Mouse (Mus musculus) layer of hippocampus, postnatal 10 days (tissue): Measurements from ENCODE around the gene Msl2. TPM values are rescaled to one million over a fixed set of nuclear protein-coding genes. Genes with fewer than 3 reads are reported as not detected.
A peak's percentile ranks its signal among the peaks of the same experiment; 100 is the strongest.

Experiments
- DNase-seq, 2 experiments: peaks; one replicate each; pipeline ENCODE4 v3.0.0; 2021; ENCODE audit warnings: low spot score in 2 of 2
- long read RNA-seq: library from polyadenylated mRNA; stranded (forward); transcript quantifications from one replicate; pipeline ENCODE4 v2.0.0, GENCODE M21; 2023
- total RNA-seq, 2 experiments: library from RNA; stranded (reverse); gene quantifications; 2 replicates each; pipeline ENCODE4 v1.2.3; 2021

The Msl2 gene
- 10 to 100 TPM; 56.7 to 58.4 TPM for total RNA-seq
- long read RNA-seq, partial matches to known transcripts, result 0 of 3 reads
- long read RNA-seq, other reads (novel, unspliced or antisense), result 3 of 3 reads

- DNase-seq, result no peak
These were observed at the start of gene Msl2 for GRCm38 (mm10) chr9:101073987-101074331. Gene Msl2, plus strand, starts transcription at chr9:101074101.

- no peak for DNase-seq
These were observed 40.0 kb upstream of the Msl2 start for GRCm38 (mm10) chr9:101033761-101034447.

GRCm38 (mm10) chr9:101034448-101035098, 39.3 kb upstream of the Msl2 start, which contains the start of gene Pccb:
Gene Pccb, minus strand, starts transcription at chr9:101034898.
- DNase-seq, result peak; percentile 96 to 98

- no peak for DNase-seq
These were observed 37.9 kb upstream of the Msl2 start for GRCm38 (mm10) chr9:101035836-101036596.

- DNase-seq, result no peak
These were observed 37.0 kb upstream of the Msl2 start for GRCm38 (mm10) chr9:101036876-101037275.

- no peak for DNase-seq
These were observed 36.5 kb upstream of the Msl2 start for GRCm38 (mm10) chr9:101037396-101037795.

GRCm38 (mm10) chr9:101038634-101039033, 35.3 kb upstream of the Msl2 start:
- DNase-seq, result no peak

- DNase-seq, result no peak
These were observed 32.4 kb upstream of the Msl2 start for GRCm38 (mm10) chr9:101041508-101041907.

- DNase-seq, result no peak
These were observed 31.7 kb upstream of the Msl2 start for GRCm38 (mm10) chr9:101042249-101042648.

GRCm38 (mm10) chr9:101045710-101046338, 28.1 kb upstream of the Msl2 start:
- no peak for DNase-seq

GRCm38 (mm10) chr9:101052007-101052406, 21.9 kb upstream of the Msl2 start:
- DNase-seq, result no peak

- DNase-seq, result no peak
These were observed 21.2 kb upstream of the Msl2 start for GRCm38 (mm10) chr9:101052691-101053090.

- no peak for DNase-seq
These were observed 20.6 kb upstream of the Msl2 start for GRCm38 (mm10) chr9:101053279-101053678.

- DNase-seq, result no peak
These were observed 16.7 kb upstream of the Msl2 start for GRCm38 (mm10) chr9:101057156-101057555.

GRCm38 (mm10) chr9:101061035-101061434, 12.9 kb upstream of the Msl2 start:
- no peak for DNase-seq

GRCm38 (mm10) chr9:101062253-101062780, 11.6 kb upstream of the Msl2 start:
- no peak for DNase-seq

- no peak for DNase-seq
These were observed 8.8 kb upstream of the Msl2 start for GRCm38 (mm10) chr9:101065076-101065602.

- DNase-seq, result no peak
These were observed 4.1 kb upstream of the Msl2 start for GRCm38 (mm10) chr9:101069781-101070180.

- no peak for DNase-seq
These were observed 1.4 kb upstream of the Msl2 start for GRCm38 (mm10) chr9:101072506-101072905.

GRCm38 (mm10) chr9:101073041-101073986, 587 bp upstream of the Msl2 start:
- DNase-seq, result peak; percentile 98 to 99
